Mouse (Mus musculus): Measurements from ENCODE around the gene Gm10842. TPM values are rescaled to one million over a fixed set of nuclear protein-coding genes. Genes with fewer than 3 reads are reported as not detected.

The Gm10842 gene
- polyA plus RNA-seq, 1 experiment = not detected

DNA sequence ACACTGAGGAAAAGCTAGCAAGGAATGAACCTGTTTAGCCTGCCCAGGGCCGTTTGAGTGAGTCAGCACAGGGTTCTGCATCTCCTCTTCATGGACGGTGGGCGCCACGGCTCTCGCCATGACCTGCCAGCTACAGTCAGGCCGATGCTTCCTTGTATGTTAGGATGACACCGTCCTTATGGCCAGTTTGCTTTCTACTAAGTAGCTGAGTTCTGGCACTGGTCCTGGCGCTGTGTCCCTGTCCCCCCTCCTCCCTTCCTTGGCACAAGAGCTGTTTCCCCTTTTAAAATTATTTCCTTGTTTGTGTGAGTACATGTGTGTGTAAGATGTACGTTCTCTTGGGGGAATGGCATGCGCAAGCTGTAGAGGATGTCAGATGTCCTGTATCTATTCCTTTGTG lies 1.5 kb upstream of the Gm10842 start:
- Histone ChIP-seq H3K4me3 (ENCODE audit: insufficient read depth, low read depth, low read length) (no peak overlapping the region), H3K4me1 (ENCODE audit: control insufficient read depth, insufficient read depth, insufficient read length, low read length) (no peaks in the 10 kb centered on the region), H3K27ac (replicated peaks; ENCODE audit: low read depth, low read length) (no peak overlapping the region)

DNA sequence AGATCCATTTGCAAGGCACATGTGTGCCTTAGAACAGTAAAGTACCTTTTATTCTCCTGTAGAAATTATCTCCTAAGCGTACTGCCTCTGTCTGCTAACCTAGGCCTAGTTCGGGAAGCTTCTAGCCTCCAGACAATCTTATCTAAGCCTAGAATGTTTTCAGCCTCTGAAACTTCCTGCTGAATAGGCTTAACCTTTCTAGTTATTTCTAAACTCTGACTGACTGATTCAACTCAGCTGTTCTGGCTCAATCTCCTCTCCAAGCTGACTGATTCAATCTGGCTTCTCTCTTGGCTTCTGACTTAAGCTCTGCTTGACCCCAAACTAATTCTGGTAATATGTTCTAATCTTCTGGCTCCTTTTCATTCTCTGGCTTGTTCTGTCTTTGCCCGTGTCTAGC lies 2.7 kb downstream of the Gm10842 start:
- no peaks in the 10 kb centered on the region for H3K4me1 ChIP-seq (ENCODE audit: control insufficient read depth, insufficient read depth, insufficient read length, low read length)

DNA sequence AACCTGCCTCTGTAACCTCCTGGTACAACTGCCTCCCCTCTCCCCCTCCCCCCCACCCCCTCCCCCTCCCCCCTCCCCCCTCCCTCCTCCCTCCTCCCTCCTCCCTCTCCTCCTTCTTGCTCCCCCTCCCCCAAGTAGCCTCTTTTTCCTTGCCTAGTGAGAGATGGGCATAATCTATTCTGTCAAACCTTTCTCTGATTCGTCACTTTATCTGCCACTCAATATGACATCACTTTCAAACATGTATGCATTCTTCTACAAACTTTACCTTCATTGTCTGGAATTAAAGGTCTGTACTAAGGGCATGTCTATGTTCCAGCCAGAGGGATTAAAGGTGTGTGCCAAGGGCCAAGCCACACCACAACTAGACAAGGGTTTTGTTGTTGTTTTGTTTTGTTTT lies 3.1 kb downstream of the Gm10842 start:
- Histone ChIP-seq H3K27ac (replicated peaks; ENCODE audit: low read depth, low read length) (no peak overlapping the region), H3K4me1 (ENCODE audit: control insufficient read depth, insufficient read depth, insufficient read length, low read length) (no peaks in the 10 kb centered on the region), H3K4me3 (ENCODE audit: insufficient read depth, low read depth, low read length) (no peak overlapping the region)

More for the DNA sequence above, 2.7 kb downstream of the Gm10842 start:
- Histone ChIP-seq H3K4me3 (ENCODE audit: insufficient read depth, low read depth, low read length) (no peak overlapping the region), H3K27ac (replicated peaks; ENCODE audit: low read depth, low read length) (no peak overlapping the region)

DNA sequence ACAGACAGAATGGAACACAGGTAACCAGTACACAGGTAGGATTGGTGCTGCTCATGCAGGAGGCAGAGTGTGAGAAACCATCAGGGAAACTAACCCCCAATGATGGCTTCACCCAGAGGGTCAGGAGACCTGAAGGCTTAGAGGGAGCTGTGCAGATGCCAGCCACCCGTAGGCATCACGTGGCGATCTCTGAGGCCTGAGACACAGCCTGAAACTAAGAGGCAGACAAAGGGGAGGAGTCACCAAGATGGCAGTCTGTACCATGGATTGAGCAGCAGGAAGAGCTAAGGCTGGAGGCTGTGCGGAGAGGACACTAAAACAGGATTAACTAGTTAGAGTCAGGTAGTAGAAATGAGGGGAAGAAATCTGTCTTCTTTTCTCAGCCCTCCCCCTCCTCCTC lies 4.0 kb downstream of the Gm10842 start:
- no peaks in the 10 kb centered on the region for H3K4me1 ChIP-seq (ENCODE audit: control insufficient read depth, insufficient read depth, insufficient read length, low read length)
- no peak overlapping the region for H3K4me3 ChIP-seq (ENCODE audit: insufficient read depth, low read depth, low read length)

DNA sequence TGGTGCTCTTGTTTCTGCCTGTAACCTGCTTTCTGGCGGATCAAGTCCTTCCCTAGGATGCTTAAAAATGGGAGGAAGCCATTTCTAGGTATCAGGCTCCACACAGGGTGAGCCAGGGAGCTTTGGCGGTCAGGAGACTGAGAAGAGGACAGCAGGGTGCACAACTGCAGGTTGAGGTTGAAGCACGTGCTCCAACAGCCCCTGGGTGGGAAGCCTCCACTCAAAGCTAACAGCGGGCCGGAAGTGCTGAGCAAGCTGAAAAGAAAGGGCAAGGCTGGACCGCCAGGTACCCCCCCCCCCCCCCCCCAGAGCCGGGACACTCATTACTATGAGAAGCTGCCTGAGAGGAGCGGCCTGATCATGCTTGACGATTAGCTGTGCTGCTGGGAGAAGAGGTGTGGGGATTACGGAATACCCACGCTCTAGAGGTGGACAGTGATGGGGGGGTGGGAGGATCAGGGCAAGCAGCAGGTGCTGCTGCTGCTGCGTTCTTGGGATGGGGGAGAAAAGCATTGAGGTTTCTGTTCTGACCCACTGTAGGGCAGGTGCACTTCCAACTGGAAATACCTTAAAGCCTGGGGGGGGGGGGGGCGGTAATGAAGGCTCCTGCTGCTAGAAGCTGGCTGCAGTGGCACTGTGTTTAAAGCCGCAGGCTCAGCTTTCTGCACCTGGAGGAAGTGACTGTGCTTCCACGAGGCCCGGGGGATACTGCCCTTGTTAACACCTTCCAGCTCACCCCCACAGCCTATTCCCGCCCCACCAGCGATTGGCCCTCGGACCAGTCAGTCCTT lies 4.7 kb downstream of the Gm10842 start:
- Histone ChIP-seq H3K4me3 (ENCODE audit: insufficient read depth, low read depth, low read length) (no peak overlapping the region), H3K4me1 (ENCODE audit: control insufficient read depth, insufficient read depth, insufficient read length, low read length) (no peaks in the 10 kb centered on the region), H3K27ac (replicated peaks; ENCODE audit: low read depth, low read length) (no peak overlapping the region)

More for the DNA sequence above, 4.0 kb downstream of the Gm10842 start:
- no peak overlapping the region for H3K27ac ChIP-seq (replicated peaks; ENCODE audit: low read depth, low read length)

DNA sequence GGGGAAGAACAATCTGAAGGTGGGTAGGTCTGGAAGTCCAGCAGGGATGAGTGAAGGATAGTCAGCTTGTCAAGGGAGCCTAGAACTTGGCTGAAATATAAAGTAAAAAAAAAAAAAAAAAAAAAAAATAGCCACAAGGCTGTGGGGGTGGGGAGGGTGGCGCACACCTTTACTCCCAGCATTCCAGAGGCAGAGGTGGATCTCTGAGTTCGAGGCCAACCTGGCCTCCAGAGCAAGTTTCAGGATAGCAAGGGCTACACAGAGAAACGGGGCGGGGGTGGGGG lies 5.3 kb downstream of the Gm10842 start:
- Histone ChIP-seq H3K4me1 (ENCODE audit: control insufficient read depth, insufficient read depth, insufficient read length, low read length) (no peaks in the 10 kb centered on the region), H3K27ac (replicated peaks; ENCODE audit: low read depth, low read length) (no peak overlapping the region), H3K4me3 (ENCODE audit: insufficient read depth, low read depth, low read length) (no peak overlapping the region)

DNA sequence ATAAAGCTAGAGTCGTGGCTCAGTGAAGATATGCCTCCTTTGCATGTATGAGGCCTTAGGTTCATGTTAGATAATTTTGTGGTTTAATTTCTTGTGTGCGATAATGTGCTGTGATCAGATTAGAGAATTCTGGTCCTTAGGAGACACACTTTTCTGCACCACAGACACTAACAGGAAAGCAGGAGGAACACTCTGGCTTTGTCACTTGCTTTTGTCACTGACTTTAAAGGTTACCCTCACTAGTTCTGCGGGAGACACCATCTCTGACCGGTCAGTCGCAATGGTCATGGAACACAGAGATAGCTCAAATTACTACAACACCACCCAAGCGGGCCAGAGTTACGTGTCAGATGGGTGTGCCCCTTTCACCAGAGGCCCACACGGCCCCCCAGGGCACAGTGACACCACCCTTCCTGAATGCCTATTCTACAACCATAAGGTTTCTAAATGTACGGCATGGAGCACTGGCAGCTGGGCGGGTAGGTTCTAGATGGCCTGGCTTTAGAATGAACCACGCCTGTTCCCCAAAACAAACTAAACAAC lies 5.7 kb downstream of the Gm10842 start:
- no peak overlapping the region for H3K4me3 ChIP-seq (ENCODE audit: insufficient read depth, low read depth, low read length)
- no peaks in the 10 kb centered on the region for H3K4me1 ChIP-seq (ENCODE audit: control insufficient read depth, insufficient read depth, insufficient read length, low read length)
- H3K27ac ChIP-seq (replicated peaks; ENCODE audit: low read depth, low read length) = no peak overlapping the region

DNA sequence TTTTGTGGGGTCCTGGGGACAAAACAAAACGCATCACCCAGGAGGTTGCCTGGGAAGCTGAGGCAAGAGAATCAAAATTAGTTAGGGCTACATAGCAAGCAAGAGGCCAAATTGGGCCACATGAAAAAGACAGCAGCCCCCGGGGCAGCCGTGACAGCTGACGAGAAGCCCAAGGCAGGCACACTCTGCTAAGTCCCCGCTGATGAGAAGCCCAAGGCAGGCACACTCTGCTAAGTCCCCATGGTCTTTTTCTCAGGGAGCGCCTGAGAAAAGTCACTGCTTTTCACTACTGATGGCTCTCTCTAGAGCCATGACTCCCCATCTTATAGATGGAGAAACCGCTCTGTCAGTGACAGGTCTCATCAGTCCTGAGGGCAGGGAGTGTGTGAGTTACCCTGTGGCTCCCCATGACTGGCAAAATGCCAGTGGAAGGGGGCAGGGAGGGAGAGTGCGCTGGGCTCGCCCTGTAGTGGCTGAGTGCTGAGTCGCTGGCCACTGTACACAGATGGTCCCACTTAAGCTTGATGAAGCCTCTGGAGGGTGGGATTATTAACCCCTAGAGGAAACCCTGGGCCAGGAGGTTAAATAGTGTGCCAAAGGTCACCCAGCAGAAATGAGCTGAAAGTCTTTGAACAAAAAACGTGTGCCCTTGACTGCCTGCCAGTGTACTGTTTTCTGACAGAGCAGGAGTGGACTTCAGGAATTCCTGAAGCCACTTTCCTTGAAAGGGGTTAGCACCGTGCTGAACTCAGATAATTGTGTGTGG lies 6.6 kb downstream of the Gm10842 start:
- no peak overlapping the region for H3K4me3 ChIP-seq (ENCODE audit: insufficient read depth, low read depth, low read length)
- no peaks in the 10 kb centered on the region for H3K4me1 ChIP-seq (ENCODE audit: control insufficient read depth, insufficient read depth, insufficient read length, low read length)
- no peak overlapping the region for H3K27ac ChIP-seq (replicated peaks; ENCODE audit: low read depth, low read length)

DNA sequence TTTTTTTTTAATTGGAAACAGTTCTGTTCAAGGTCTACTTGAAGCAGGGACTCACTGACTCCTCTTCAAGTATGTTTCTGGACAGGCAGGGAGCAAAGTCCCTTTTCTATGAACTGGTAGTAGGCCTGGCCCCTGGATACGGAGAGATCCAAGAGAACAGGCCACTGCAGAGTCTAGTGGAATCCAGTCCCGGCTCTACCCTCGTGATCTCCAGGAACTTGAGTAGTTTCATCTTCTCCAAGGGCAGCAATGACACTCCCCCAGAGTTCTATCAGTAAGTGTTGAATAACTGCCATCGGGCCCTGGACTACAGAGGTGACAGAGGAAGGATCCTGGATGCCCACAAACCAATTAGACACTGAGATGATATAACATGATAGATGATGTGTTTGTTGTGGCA lies 9.2 kb downstream of the Gm10842 start:
- Histone ChIP-seq H3K4me3 (ENCODE audit: insufficient read depth, low read depth, low read length) (no peak overlapping the region), H3K4me1 (ENCODE audit: control insufficient read depth, insufficient read depth, insufficient read length, low read length) (no peaks in the 10 kb centered on the region), H3K27ac (replicated peaks; ENCODE audit: low read depth, low read length) (no peak overlapping the region)

DNA sequence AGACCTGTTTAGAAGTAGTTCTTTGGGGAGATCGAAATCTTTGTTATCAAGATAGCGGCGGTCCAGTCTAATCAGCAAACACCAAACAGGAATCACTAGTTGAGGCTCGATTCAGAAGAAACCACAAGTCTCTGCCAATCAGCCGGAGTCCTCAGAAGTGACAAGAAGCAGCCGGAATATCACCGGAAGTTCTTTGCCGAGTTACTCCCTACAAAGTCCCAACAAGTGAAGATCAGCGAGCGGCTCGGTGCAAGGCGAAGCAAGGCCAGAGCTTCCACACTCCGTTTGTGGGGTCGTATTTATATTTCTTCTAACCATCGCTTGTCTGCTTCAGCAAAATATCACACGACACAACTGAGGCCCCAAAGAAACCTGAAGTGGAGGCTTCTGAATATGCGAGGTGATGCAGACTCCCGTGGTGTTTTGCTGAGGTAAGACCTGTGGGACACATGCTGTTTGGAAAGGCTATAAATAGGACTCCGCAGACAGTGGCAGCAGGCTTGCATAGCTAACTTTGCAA lies 10.1 kb downstream of the Gm10842 start:
- Histone ChIP-seq H3K4me3 (ENCODE audit: insufficient read depth, low read depth, low read length) (no peak overlapping the region), H3K4me1 (ENCODE audit: control insufficient read depth, insufficient read depth, insufficient read length, low read length) (no peaks in the 10 kb centered on the region), H3K27ac (replicated peaks; ENCODE audit: low read depth, low read length) (no peak overlapping the region)

DNA sequence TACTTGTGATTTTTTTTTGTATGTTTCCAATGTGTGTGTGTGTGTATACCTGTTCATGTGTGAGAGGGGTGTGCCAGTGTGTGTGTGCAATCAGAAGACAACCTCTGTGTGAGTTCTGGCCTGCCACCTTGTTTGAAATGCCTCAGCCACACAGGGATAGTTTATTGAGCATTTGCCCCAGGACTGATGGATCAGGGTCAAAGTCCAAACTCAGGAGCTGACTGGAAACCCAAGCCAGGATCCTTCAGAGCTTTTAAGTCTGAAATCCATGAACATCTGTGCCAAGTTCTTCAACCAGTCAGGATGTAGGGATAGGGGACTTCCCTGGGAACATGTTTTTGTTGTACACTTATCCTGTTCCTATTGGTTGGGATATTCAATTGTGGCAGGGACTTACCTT lies 11.4 kb downstream of the Gm10842 start:
- Histone ChIP-seq H3K27ac (replicated peaks; ENCODE audit: low read depth, low read length) (no peak overlapping the region), H3K4me3 (ENCODE audit: insufficient read depth, low read depth, low read length) (no peak overlapping the region), H3K4me1 (ENCODE audit: control insufficient read depth, insufficient read depth, insufficient read length, low read length) (no peaks in the 10 kb centered on the region)

DNA sequence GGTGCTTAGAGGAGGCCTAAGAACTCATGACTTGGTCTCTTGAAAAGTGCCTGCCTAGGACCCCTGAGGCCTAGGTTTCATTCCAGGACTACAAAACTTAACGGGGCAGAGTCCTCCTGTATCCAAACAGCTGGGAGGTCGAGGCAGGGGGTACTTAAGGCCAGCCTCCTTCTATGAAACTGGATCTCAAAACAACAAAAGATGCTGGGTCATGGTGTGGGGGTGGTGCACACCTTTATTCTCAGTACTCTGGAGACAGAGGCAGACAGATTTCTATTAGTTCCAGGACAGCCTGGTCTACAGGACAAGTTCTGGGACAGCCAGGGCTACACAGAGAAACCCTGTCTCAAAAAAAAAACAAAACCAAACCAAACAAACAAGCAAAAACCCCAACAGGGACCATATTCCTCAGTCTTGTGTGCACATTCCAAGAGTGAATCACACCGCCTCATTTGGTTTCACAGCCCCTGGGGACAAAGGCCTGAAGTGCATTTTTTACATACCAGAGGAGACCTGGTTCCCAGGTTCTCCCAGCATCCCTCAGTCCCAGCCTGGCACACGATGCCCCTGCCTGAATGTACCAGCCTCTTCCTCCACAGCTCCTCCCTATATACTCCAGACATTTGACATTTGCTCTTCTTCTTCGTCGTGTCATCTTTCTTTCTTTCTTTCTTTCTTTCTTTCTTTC lies 13.1 kb downstream of the Gm10842 start:
- no peak overlapping the region for H3K4me3 ChIP-seq (ENCODE audit: insufficient read depth, low read depth, low read length)
- H3K4me1 ChIP-seq (ENCODE audit: control insufficient read depth, insufficient read depth, insufficient read length, low read length) = no peaks in the 10 kb centered on the region
- no peak overlapping the region for H3K27ac ChIP-seq (replicated peaks; ENCODE audit: low read depth, low read length)

DNA sequence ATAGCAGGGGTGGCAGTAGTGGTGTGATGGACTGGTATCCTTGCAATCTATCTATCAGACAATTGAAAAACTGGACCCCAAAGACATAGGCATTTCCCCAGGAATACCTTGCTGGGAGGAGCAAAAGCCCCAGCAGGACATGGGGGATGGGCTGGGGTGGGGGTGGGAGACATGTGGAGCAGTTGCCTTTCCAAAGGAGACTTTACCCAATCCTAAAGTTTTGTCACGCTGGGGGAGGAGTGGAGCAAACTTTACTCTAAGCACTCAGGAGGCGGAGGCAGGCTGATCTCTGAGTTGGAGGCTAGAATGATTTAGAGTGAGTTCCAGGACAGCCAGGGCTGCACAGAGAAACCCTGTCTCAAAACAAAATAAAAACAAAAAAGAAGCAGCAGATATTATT lies 14.7 kb downstream of the Gm10842 start:
- no peak overlapping the region for H3K4me3 ChIP-seq (ENCODE audit: insufficient read depth, low read depth, low read length)

DNA sequence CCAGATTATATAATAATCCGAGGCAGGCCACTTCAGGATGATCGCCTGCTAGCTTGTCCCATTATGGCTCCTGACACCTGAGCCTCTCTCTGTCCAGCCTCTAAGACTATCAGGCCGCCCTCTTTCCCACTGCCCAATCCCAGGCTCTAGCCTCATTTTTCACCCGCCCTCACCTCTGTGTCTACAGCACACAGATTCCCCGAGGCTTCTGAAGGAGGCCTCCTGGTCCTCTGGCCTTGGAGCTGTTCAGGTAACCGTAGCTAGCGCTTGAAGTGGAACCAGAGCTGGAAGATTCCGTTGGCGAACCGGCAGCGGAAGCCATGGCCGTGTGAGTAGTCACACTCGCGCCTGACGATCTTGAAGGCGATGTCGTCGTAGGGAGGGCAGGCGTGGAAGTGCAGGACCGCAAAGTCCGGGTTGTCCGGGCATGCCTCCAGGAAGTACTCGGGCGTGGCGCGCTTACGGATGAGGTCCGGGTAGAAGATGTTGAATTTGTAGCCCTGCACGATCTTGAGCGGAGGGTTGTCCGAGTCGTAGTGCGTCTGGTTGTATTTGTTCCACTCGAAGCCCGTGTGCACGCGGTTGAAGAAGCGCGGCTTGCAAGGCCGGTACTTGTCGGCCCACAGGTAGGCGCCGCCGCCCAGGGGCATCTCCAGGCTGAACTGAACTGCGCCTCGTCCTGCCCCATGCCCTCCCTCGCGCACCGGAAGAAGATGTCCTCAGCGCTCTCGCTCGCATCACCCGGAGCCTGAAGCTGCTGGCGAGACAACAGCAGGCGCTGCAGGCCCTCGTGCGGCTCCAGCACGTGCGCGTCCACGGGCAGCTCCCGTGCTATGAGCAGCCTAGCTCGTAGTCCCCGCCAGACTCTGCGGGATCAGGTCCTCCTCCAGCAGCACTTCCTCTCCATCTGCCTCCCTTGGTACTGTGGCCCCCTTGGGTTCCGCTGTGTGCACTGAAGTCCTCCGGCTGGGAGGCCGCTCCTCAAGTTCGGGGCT lies 18.1 kb downstream of the Gm10842 start:
- Histone ChIP-seq H3K4me3 (ENCODE audit: insufficient read depth, low read depth, low read length) (no peak overlapping the region), H3K27ac (replicated peaks; ENCODE audit: low read depth, low read length) (no peak overlapping the region)

More for the DNA sequence above, 14.7 kb downstream of the Gm10842 start:
- Histone ChIP-seq H3K27ac (replicated peaks; ENCODE audit: low read depth, low read length) (no peak overlapping the region), H3K4me1 (ENCODE audit: control insufficient read depth, insufficient read depth, insufficient read length, low read length) (no peaks in the 10 kb centered on the region)

More for the DNA sequence above, 18.1 kb downstream of the Gm10842 start:
- H3K4me1 ChIP-seq (ENCODE audit: control insufficient read depth, insufficient read depth, insufficient read length, low read length) = no peaks in the 10 kb centered on the region

All from brown adipose tissue, adult 24 weeks (tissue).